Mouse (Mus musculus) c-Kit-positive CD71-positive TER-119-positive erythroid progenitor cells, embryonic 14.5 days (primary cell): ENCODE results near the gene Gm43064.
"Not testable (repeated sequence)": the region's sequence is repeated elsewhere in the genome, so short reads cannot be mapped to it uniquely, and the experiment has no call there.

Experiments used
- DNase-seq: peaks from one replicate; pipeline ENCODE4 v3.0.0-alpha.2; 2013; ENCODE audit warnings: low spot score

Gm43064 gene

DNA sequence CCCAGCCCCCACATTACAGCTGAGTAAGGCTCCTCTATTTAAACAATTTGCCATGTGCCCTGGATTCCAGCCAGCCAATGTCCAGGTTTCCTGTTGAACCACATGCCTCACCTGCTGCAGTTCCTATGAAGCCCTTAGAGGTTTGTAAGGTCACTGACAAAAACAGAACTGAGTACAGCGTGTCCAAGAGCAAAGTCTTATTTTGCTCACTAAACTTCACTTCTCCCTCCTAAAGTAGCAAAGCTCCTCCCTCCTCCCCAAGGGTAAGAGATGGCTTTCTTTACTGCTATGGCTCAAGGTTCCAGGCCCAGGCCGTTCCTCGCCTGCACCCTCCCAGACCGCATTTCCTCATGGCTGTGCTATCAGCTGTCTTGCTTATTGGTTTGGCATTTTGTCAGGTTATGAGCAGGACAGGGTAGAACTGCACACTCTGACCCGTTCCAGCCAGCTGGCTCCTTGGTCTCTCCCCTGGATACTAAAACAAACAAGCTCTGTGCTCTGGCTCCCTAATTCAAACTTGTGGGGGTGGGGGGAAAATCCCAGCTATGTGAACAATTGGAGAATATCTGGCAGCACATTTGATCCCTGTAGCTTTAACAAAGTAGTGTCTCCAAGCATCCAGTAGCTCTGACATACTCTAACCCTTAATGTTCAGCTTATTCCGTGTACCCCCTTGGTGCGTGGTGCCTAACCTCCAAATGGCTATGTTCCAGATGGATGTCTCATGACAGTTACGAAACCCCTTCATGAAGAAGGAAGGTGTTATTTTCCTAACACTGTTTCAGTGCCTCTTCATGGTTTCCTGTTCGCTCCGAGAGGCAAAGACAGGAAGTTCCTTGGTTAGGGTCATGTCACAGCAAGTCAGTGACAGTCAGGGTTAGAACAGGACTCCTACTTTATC lies 7.5 kb upstream of the Gm43064 start:
- peak; percentile 45 for DNase-seq

- DNase-seq: no peak
Measured at GRCm38 (mm10) chr3:103802861-103803260, 6.5 kb upstream of the Gm43064 start.

DNA sequence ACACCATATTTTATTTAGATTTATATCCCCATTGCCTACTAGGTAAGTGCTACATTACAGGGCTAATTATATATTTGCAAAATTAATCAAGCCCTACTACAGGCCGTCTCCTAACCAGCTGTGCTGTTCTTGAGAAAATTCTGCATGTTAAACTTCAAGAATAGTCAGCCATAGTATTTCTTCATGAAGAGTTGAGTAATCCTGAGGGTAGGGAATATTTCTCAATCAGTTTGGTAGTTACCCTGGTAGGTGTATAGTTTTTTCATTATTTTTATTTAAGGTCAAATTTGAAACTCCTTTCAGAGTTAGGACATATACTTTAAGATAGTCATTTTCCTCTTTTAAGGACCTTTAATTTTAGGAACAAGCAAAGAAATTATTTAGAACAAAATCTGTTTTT lies 3.7 kb upstream of the Gm43064 start:
- DNase-seq: no peak

DNA sequence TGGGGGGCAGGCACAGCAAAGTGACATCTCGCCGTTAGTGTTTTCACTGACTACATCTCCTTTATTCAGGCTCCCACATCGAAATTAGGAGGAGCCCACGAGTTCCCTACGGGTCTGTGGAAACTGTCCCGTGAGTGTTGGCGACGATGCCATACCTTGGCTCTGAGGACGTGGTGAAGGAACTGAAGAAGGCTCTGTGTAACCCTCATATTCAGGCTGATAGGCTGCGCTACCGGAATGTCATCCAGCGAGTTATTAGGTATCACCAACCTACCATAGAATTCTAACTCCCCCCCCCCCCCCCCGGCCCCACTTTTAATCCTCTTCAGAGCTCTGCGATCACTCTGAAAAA lies 402 bp downstream of the Gm43064 start:
- no peak for DNase-seq

- no peak for DNase-seq
Measured at GRCm38 (mm10) chr3:103810967-103811366, 1.6 kb downstream of the Gm43064 start.

DNA sequence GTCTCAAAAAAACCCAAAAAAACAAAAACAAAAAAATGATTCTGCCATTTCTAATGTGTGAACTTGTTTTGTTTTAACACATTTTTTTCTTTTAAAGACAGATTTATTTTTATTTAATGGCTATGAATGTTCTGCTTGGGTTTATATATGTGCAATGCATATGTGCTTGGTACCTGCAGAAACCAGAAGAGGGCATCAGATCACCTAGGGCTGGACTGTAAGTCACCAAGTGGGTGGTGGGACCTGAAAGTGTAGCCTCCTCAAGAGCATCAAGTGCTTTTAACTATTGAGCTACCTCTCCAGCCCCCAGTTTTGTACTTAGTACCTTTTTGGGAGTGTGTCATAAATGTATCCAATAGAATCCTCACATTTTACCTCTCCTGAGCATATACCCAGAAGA lies 18.2 kb downstream of the Gm43064 start:
- no peak for DNase-seq

DNA sequence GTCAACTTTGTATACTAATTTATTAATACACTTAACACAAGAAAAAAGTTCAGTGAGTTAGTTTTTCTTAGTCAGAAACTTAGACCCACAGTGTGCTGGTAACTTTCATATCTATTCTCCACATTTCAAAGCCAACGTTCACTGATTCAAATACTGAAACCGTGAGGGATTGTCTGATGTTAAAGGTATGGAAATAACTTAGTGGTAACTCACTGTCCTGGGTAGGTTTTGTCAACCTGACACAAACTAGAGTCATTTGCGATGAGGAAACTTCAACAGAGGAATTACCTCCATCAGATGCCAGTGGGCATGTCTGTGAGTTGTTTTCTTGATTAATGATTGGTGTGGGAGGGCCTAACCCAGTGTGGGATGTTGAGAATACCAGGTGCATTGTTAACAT lies 19.7 kb downstream of the Gm43064 start:
- DNase-seq: no peak

GRCm38 (mm10) chr3:103830681-103831080 lies 21.3 kb downstream of the Gm43064 start:
- DNase-seq: not testable (repeated sequence)

GRCm38 (mm10) chr3:103831146-103831545 lies 21.8 kb downstream of the Gm43064 start:
- DNase-seq: no peak

GRCm38 (mm10) chr3:103832426-103832825 lies 23.1 kb downstream of the Gm43064 start, which contains the start of gene Bcl2l15:
Gene Bcl2l15, plus strand, starts transcription at chr3:103832601.
- peak; percentile 35 for DNase-seq

- DNase-seq: no peak
Measured at GRCm38 (mm10) chr3:103834001-103834400, 24.6 kb downstream of the Gm43064 start.

GRCm38 (mm10) chr3:103835272-103835950 lies 26.0 kb downstream of the Gm43064 start:
- DNase-seq: no peak

- DNase-seq: no peak
Measured at GRCm38 (mm10) chr3:103835951-103836310, 26.6 kb downstream of the Gm43064 start.

- no peak for DNase-seq
Measured at GRCm38 (mm10) chr3:103836453-103836852, 27.1 kb downstream of the Gm43064 start.

DNA sequence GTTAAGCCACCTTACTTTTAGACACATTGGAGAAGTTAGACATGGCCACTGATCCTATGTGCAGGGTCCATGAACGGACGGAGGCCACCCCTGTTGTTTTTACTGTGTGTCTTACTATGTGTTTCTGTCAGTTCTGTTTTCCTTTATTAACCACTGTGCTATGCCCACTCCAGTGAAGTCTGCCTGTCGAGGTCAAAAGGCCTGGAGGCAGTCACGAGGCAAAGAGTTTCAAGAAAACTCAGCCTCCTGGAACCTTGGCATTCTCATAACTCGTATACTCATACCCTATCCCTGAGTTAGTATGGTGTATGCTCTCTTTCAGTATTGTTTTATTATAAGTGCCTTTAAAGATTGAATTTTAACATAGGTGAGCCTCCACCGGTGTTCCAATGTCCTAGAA lies 30.3 kb downstream of the Gm43064 start:
- no peak for DNase-seq

DNA sequence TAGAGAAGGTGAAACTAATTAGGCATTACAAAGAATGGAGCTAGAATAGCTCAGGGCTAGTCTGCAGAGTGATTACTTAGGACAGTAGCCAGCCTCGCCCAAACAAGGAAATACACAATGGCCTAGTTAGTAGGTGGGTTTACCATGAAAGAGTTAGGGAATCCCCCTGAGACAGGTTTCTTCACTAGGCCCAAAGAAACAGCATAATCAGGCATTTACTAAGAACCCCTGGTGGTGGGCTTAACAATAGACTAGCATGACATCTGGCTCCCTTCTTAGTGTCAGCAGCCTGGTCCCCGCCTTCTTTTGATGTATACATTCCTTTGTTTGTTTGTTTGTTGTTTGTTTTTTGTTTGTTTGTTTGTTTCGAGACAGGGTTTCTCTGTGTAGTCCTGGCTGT lies 30.8 kb downstream of the Gm43064 start:
- not testable (repeated sequence) for DNase-seq

- DNase-seq: not testable (repeated sequence)
Measured at GRCm38 (mm10) chr3:103840946-103841345, 31.6 kb downstream of the Gm43064 start.

GRCm38 (mm10) chr3:103850644-103851363 lies 41.4 kb downstream of the Gm43064 start:
- no peak for DNase-seq

DNA sequence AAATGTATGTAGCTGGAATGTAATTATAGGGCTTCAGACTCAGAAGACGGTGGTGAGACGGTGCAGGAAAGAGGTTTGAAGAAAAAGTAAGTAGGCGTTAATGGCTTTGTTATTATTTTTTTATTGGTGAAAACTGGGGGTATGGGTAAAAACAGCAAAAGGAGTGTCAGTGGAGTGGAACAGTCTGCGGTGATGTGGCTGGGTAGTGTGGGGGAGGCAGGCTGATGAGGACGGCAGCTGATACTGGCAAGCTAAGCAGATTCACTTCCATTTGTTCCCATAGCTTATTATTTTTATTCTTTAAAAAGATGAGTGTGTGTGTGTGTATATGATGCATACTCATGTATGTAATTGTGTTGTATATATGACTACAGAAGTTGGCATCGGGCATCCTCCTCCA lies 42.1 kb downstream of the Gm43064 start:
- no peak for DNase-seq

GRCm38 (mm10) chr3:103851882-103852281 lies 42.5 kb downstream of the Gm43064 start:
- no peak for DNase-seq

DNA sequence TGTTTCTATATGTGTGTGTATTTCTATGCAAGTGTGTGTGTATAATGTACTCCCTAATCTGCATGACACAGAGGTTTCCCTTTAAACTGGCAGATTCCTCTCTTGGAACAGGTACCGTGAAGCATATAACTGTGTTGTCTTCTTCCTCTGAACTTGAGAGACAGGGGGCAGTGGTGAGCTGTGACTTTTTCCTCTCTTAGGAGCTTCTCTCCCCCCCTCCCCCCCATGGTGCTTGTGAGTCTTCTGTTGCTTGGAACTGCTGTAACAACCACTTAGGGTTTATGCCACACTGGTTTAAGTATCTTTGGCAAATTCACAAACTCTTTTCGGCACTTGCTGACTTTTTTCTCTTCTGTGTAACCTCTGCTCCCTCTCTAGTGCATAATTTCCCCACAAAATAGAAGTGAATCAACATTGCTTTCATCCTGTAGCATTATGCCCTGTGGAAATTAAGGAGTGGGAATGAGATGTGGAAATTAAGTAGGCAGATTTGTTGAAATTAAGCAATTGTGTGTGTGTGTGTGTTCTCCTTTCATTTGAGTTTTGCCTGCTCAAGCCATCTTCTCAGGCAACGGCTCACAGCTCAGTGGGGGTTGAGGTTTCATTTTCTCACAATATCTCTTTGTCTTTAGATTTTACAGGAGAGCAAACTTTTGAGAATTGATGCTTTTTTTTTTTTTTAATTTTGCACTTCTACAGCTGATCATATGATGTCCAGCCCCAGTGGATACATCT lies 43.4 kb downstream of the Gm43064 start:
- DNase-seq: peak; percentile 40

GRCm38 (mm10) chr3:103853804-103854203 lies 44.4 kb downstream of the Gm43064 start:
- no peak for DNase-seq
